Mouse (Mus musculus): Measurements from ENCODE around the gene Slc22a22.

Gene Slc22a22

GRCm38 (mm10) chr15:57477525-57477924, at the start of gene Slc22a22:
Gene Slc22a22, minus strand, starts transcription at chr15:57477625.
- DNase-seq: no peak

GRCm38 (mm10) chr15:57523510-57524298, 46.3 kb upstream of the Slc22a22 start:
- DNase-seq: no peak

- DNase-seq: no peak
These were observed 44.7 kb upstream of the Slc22a22 start for GRCm38 (mm10) chr15:57522160-57522559.

- DNase-seq: no peak
These were observed 32.1 kb upstream of the Slc22a22 start for GRCm38 (mm10) chr15:57509185-57510172.

GRCm38 (mm10) chr15:57508242-57509184, 31.1 kb upstream of the Slc22a22 start:
- peak; percentile 85 for DNase-seq

- DNase-seq: no peak
These were observed 26.8 kb upstream of the Slc22a22 start for GRCm38 (mm10) chr15:57504126-57504705.

- no peak for DNase-seq
These were observed 26.2 kb upstream of the Slc22a22 start for GRCm38 (mm10) chr15:57503656-57504055.

- DNase-seq: no peak
These were observed 24.1 kb upstream of the Slc22a22 start for GRCm38 (mm10) chr15:57501559-57501958.

- DNase-seq: no peak
These were observed 18.7 kb upstream of the Slc22a22 start for GRCm38 (mm10) chr15:57496106-57496505.

GRCm38 (mm10) chr15:57482509-57482908, 5.1 kb upstream of the Slc22a22 start:
- DNase-seq: no peak

- DNase-seq: no peak
These were observed 5.8 kb downstream of the Slc22a22 start for GRCm38 (mm10) chr15:57471648-57472047.

GRCm38 (mm10) chr15:57465996-57466395, 11.4 kb downstream of the Slc22a22 start:
- no peak for DNase-seq

- DNase-seq: no peak
These were observed 12.4 kb downstream of the Slc22a22 start for GRCm38 (mm10) chr15:57465061-57465460.

- DNase-seq: no peak
These were observed 13.4 kb downstream of the Slc22a22 start for GRCm38 (mm10) chr15:57464066-57464465.

- no peak for DNase-seq
These were observed 16.1 kb downstream of the Slc22a22 start for GRCm38 (mm10) chr15:57461284-57461683.

GRCm38 (mm10) chr15:57457374-57457773, 20.1 kb downstream of the Slc22a22 start:
- DNase-seq: no peak

- DNase-seq: no peak
These were observed 42.6 kb downstream of the Slc22a22 start for GRCm38 (mm10) chr15:57434710-57435404.

GRCm38 (mm10) chr15:57408498-57408897, 68.9 kb downstream of the Slc22a22 start:
- no peak for DNase-seq

GRCm38 (mm10) chr15:57398439-57399148, 78.8 kb downstream of the Slc22a22 start:
- no peak for DNase-seq

- DNase-seq: no peak
These were observed 83.4 kb downstream of the Slc22a22 start for GRCm38 (mm10) chr15:57394053-57394452.

- DNase-seq: no peak
These were observed 97.0 kb downstream of the Slc22a22 start for GRCm38 (mm10) chr15:57380381-57380780.
